Mouse (Mus musculus) right cerebral cortex, postnatal 36 days (tissue): ENCODE measurements around the gene Krtap4-8.
"Not testable (repeated sequence)": the region's sequence is repeated elsewhere in the genome, so short reads cannot be mapped to it uniquely, and the experiment has no call there.

Experiments
- DNase-seq, 2 experiments: peaks; one replicate each; pipeline ENCODE4 v3.0.0; 2022; ENCODE audit warnings: low spot score in 2 of 2, mixed read lengths in 1 of 2

The Krtap4-8 gene

DNA sequence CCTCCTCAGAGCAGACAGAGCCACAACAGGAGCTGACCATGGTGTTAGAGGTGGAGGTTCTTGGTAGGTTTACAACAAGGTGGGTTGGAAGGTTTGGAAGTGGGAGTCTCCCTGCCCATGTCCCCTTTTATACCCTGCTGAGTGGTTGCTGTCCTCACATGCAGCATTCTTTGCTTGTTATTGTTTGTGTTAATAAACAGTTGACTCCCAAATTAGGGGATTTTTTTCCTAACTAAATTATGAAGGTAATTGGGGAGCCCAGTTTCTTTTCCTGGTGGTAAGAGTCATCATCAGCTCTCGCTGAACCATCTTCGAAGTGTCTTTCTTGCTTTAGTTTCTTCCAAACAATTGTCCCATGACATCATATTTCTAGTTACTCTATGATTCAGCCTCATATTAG is at the start of gene Krtap4-8:
Krtap4-8 (minus strand) TSS at position 101 of the 400 bp plus-strand sequence.
- no peak for DNase-seq

DNA sequence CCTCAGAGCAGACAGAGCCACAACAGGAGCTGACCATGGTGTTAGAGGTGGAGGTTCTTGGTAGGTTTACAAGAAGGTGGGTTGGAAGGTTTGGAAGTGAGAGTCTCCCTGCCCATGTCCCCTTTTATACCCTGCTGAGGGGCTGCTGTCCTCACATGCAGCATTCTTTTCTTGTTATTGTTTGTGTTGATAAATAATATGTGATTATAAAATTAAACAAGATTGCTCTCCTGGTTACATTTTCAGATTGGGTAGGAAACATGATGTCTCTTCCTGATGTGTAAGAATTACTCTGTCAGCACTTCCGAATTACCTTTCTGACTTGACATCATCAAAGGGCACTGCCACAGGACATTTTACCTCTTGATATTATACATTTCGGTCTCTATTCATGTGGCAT is 35.1 kb upstream of the Krtap4-8 start, which contains the start of gene Gm11564:
Gm11564 (minus strand) TSS at position 101 of the 400 bp plus-strand sequence.
- not testable (repeated sequence) for DNase-seq

DNA sequence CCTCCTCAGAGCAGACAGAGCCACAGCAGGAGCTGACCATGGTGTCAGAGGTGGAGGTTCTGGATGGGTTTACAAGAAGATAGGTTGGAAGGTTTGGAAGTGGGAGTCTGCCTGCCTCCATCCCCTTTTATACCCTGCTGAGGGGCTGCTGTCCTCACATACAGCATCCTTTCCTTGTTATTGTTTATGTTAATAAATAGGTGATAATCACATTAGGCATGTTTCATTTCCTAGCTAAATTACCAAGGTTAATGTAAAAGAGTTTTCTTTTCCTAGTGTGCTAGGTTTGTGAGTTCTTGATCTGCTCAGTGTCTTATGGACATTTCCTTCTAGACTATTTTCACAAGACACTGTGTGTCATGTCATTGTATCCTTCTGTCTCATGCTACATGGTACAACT is 29.3 kb upstream of the Krtap4-8 start, which contains the start of gene Krtap4-13:
Krtap4-13 (minus strand) TSS at position 101 of the 400 bp plus-strand sequence.
- DNase-seq: not testable (repeated sequence)

DNA sequence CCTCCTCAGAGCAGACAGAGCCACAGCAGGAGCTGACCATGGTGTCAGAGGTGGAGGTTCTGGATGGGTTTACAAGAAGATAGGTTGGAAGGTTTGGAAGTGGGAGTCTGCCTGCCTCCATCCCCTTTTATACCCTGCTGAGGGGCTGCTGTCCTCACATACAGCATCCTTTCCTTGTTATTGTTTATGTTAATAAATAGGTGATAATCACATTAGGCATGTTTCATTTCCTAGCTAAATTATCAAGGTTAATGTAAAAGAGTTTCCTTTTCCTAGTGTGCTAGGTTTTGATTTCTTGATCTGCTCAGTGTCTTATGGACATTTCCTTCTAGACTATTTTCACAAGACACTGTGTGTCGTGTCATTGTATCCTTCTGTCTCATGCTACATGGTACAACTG is 23.8 kb upstream of the Krtap4-8 start, which contains the start of gene Gm11554:
Gm11554 (minus strand) TSS at position 101 of the 400 bp plus-strand sequence.
- not testable (repeated sequence) for DNase-seq

DNA sequence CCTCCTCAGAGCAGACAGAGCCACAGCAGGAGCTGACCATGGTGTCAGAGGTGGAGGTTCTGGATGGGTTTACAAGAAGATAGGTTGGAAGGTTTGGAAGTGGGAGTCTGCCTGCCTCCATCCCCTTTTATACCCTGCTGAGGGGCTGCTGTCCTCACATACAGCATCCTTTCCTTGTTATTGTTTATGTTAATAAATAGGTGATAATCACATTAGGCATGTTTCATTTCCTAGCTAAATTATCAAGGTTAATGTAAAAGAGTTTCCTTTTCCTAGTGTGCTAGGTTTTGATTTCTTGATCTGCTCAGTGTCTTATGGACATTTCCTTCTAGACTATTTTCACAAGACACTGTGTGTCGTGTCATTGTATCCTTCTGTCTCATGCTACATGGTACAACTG is 18.3 kb upstream of the Krtap4-8 start, which contains the start of gene Gm11569:
Gm11569 (minus strand) TSS at position 101 of the 400 bp plus-strand sequence.
- DNase-seq: not testable (repeated sequence)

DNA sequence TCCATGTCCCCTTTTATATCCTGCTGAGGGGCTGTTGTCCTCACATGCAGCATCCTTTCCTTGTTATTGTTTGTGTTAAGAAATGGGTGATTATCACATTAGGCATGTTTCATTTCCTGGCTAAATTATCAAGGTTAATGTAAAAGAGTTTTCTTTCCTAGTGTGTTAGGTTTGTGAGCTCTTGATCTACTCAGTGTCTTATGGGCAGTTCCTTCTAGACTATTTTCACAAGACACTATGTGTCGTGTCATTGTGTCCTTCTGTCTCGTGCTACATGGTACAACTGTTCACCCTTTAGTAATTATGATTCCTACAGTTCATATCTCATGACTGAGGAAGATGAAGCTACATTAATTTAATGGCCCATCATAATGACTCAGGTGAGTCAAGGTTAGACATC is 12.9 kb upstream of the Krtap4-8 start, which contains the start of gene Gm11596:
Gm11596 (minus strand) TSS at position 101 of the 400 bp plus-strand sequence.
- no peak for DNase-seq

DNA sequence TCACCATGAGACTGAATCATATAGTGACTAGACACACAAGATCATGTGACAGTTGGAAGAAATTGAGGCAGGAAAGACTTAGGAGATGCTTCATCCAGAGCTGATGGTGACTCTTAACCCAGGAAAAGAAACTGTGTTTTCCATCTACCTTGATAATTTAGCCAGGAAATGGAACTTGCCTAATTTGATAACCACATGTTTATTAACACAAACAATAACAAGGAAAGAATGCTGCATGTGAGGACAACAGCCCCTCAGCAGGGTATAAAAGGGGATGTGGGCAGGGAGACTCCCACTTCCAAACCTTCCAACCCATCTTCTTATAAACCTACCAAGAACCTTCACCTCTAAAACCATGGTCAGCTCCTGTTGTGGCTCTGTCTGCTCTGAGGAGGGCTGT is 4.4 kb upstream of the Krtap4-8 start, which contains the start of gene Krtap4-9:
Krtap4-9 (plus strand) TSS at position 301 of the 400 bp plus-strand sequence.
- DNase-seq: not testable (repeated sequence)

DNA sequence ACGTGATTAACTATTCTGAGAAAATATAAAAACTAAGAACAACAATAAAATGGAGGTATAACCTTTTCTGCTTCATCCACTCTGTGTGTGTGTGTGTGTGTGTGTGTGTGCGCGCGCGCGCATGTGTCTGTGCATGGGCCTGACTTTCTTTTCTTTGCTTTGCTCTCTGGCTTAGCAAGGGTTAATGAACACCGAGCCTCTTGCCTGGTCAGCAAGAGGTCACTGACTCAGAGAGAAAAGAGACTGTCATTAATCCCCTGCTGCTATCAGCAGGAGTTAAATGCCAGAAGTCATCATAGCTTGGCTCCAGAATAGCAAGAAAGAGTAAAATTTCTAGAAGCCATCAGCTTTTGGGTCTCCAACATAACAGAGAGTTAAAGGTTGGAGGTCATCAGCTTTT is 2.1 kb downstream of the Krtap4-8 start:
- DNase-seq: no peak

DNA sequence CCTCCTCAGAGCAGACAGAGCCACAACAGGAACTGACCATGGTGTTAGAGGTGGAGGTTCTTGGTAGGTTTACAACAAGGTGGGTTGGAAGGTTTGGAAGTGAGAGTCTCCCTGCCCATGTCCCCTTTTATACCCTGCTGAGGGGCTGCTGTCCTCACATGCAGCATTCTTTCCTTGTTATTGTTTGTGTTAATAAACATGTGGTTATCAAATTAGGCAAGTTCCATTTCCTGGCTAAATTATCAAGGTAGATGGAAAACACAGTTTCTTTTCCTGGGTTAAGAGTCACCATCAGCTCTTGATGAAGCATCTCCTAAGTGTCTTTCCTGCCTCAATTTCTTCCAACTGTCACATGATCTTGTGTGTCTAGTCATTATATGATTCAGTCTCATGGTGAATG is 7.7 kb downstream of the Krtap4-8 start, which contains the start of gene Gm11595:
Gm11595 (minus strand) TSS at position 101 of the 400 bp plus-strand sequence.
- not testable (repeated sequence) for DNase-seq

DNA sequence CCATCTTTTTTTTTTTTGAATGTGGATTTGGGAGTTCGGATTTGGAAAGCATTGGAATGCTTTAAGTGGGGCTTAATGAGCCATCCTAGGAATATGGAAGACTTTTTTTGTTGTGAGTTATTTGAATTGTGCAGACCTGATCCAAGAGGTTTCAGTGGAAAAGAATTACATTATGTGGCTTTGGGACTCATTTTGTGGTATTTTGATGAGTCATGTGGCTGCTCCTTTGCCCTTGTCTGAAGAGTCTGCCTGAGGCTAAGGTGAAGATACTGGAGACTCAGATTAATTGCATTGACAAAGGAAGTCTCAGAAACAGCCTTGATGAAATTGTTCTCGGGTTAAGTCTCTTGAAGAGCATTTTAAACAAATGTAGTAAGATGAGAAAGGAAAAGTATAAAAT is 12.1 kb downstream of the Krtap4-8 start:
- no peak for DNase-seq

DNA sequence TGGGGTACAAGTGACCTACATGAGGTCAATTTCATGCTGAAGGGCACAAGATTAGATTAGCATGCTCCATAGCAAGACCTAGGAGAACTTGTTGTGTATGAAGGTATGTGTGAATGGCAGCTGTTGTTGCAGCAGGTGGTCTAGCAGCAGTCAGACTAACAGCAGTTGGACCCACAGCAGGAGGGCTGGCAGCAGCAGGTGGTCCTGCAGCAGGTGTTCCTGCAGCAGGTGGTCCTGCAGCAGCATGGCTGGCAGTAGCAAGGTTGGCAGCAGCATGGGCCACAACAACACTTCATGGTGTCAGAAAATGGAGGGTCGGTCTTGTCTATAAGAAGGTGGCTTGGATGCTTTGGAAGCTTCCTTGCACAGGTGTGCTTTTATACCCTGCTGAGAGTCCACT is 21.6 kb downstream of the Krtap4-8 start:
- no peak for DNase-seq

DNA sequence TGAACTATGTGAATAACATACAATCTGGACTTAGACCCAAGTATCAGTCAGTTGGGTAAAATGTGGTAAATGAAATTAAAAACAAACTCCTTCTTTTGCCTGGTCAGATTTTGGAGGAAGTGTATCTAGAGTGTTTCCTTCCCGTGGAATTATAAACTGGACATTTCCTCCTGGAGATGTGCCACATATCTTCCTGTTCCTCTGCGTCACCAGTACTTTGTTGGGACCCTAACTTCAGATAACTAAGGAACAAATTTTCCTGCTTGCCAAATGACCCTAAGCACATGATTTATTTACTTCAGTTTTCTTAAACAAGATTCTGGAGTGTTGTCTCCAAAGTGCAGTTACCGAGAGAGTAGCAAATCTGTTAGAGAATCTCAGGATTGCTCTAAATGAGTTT is 36.5 kb downstream of the Krtap4-8 start:
- no peak for DNase-seq

DNA sequence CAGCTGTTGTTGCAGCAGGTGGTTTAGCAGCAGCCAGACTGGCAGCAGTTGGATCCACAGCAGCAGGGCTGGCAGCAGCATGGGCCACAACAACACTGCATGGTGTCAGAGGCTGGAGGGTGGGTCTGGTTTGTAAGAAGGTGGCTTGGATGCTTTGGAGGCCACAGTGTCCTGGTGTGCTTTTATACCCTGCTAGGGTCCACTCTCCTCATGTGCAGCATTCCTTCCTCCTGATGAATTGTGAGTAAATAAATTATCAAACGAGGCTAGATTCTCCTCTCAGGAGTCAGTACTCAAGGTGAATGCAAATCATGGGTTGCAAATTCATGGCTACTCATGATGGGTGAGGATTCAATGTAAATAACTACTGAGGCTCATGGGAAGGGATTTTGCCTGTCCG is 46.3 kb downstream of the Krtap4-8 start, which contains the start of gene Gm14180:
Gm14180 (minus strand) TSS at position 101 of the 400 bp plus-strand sequence.
- no peak for DNase-seq
